Mouse (Mus musculus) kidney, embryonic 14.5 days (tissue): ENCODE measurements around the gene Ldlrad3. TPM values are rescaled to one million over a fixed set of nuclear protein-coding genes. Genes with fewer than 3 reads are reported as not detected.

ENCODE experiments used
- ATAC-seq: fragments of 200-750 bp; cut with Nextera tagmentation; 2 replicates; pipeline ENCODE4 v1.8.0; 2017; ENCODE audit warnings: moderate number of reproducible peaks, mild to moderate bottlenecking, moderate TSS enrichment, moderate library complexity; ENCODE audit not compliant: low FRiP score, low TSS enrichment
- H3K27ac ChIP-seq: fragments of 300-500 bp; sonication (generic); 2 replicates; pipeline ENCODE4 v1.5.1; 2014; ENCODE audit warnings: low read depth, mild to moderate bottlenecking, low read length, moderate library complexity, mixed read lengths
- H3K27me3 ChIP-seq: fragments of 300-500 bp; sonication (generic); 2 replicates; pipeline ENCODE4 v1.6.1; 2014; ENCODE audit warnings: mild to moderate bottlenecking, low read length; ENCODE audit not compliant: control insufficient read depth, insufficient read depth
- H3K36me3 ChIP-seq: fragments of 300-500 bp; sonication (generic); 2 replicates; pipeline ENCODE4 v1.6.1; 2014; ENCODE audit warnings: low read length, mixed read lengths; ENCODE audit not compliant: control insufficient read depth, insufficient read depth
- H3K4me1 ChIP-seq: fragments of 300-500 bp; sonication (generic); 2 replicates; pipeline ENCODE4 v1.6.1; 2014; ENCODE audit warnings: low read length, mixed read lengths; ENCODE audit not compliant: control insufficient read depth, insufficient read depth
- H3K4me2 ChIP-seq: fragments of 300-500 bp; sonication (generic); replicated peaks from 2 replicates; pipeline ENCODE4 v1.6.1; 2014; ENCODE audit warnings: low read depth, mild to moderate bottlenecking, low read length
- H3K4me3 ChIP-seq: fragments of 300-500 bp; sonication (generic); 2 replicates; pipeline ENCODE4 v1.5.1; 2014; ENCODE audit warnings: mild to moderate bottlenecking, low read length
- H3K9ac ChIP-seq: fragments of 300-500 bp; sonication (generic); 2 replicates; pipeline ENCODE4 v1.6.1; 2014; ENCODE audit warnings: low read depth, mild to moderate bottlenecking, low read length, moderate library complexity
- H3K9me3 ChIP-seq: fragments of 300-500 bp; sonication (generic); 2 replicates; pipeline ENCODE4 v1.6.1; 2016; ENCODE audit warnings: low read length; ENCODE audit not compliant: control insufficient read depth
- WGBS: fragments of 180-500 bp; shearing (Covaris S2); extraction: QIAGEN DNeasy Blood & Tissue Kit; methylation state at CpG from one replicate; pipeline ENCODE4 v1.1.7; 2014; 5-methylcytosine and 5-hydroxymethylcytosine counted together
- polyA plus RNA-seq: library from polyadenylated mRNA; unstranded; fragments of >200 nt; fragmentation: Nextera tagmentation; extraction: Ambion mirVana; gene quantifications from 2 replicates; pipeline ENCODE4 v1.2.1, GENCODE M21; 2014

Ldlrad3 gene
- polyA plus RNA-seq, 1 experiment from 2014 or later = 39.2 TPM

DNA sequence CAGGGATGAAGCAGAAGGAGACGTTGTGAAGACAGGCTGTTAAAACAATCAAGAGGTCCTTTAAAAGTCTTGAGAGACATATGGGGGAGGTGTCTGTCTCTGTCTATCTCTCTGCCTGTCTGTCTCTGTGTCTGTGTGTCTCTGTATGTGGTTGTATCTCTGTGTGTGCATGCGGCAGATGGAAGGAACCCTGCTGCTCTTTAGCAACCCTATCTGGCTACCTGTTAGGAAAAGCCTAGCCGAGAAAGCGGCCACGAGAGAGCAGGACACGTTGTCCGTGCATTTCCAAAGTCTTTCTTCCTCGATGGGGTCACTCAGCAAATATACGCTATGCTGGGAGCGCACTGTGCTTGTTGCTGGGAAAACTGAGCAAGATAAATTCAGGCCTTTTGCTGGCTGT is 93.6 kb downstream of the Ldlrad3 start:
- Histone ChIP-seq H3K27ac (no peak overlapping the region), H3K9me3 (no peaks in the 10 kb centered on the region), H3K4me1 (no peaks in the 10 kb centered on the region), H3K4me3 (no peak overlapping the region), H3K4me2 (no peak overlapping the region), H3K9ac (no peak overlapping the region), H3K27me3 (no peaks in the 10 kb centered on the region), H3K36me3 (no peaks in the 10 kb centered on the region)
- ATAC-seq = no peak
- 83% methylated on average over 10 of the region's 10 CpGs for WGBS

GRCm38 (mm10) chr2:102091516-102092350 is 94.5 kb downstream of the Ldlrad3 start:
- peak; percentile 86 for ATAC-seq

GRCm38 (mm10) chr2:102087787-102088186 is 98.4 kb downstream of the Ldlrad3 start:
- ATAC-seq = no peak
- H3K27ac ChIP-seq = no peak overlapping the region
- H3K36me3 ChIP-seq = no peaks in the 10 kb centered on the region
- no peaks in the 10 kb centered on the region for H3K27me3 ChIP-seq
- WGBS = 94% methylated on average over 5 of the region's 5 CpGs
- H3K4me2 ChIP-seq = no peak overlapping the region
- H3K4me1 ChIP-seq = no peaks in the 10 kb centered on the region
- no peak overlapping the region for H3K4me3 ChIP-seq
- H3K9ac ChIP-seq = no peak overlapping the region
- no peaks in the 10 kb centered on the region for H3K9me3 ChIP-seq

More at GRCm38 (mm10) chr2:102091516-102092350, 94.5 kb downstream of the Ldlrad3 start:
- no peaks in the 10 kb centered on the region for H3K27me3 ChIP-seq
- WGBS = 73% methylated on average over 8 of the region's 8 CpGs
- no peaks in the 10 kb centered on the region for H3K4me1 ChIP-seq
- no peaks in the 10 kb centered on the region for H3K36me3 ChIP-seq
- no peak overlapping the region for H3K4me3 ChIP-seq
- no peak overlapping the region for H3K4me2 ChIP-seq
- H3K9ac ChIP-seq = no peak overlapping the region
- H3K9me3 ChIP-seq = no peaks in the 10 kb centered on the region
- no peak overlapping the region for H3K27ac ChIP-seq

GRCm38 (mm10) chr2:102086583-102086982 is 99.6 kb downstream of the Ldlrad3 start:
- no peak for ATAC-seq
- Histone ChIP-seq H3K9me3 (no peaks in the 10 kb centered on the region), H3K4me1 (no peaks in the 10 kb centered on the region), H3K4me2 (no peak overlapping the region), H3K27me3 (no peaks in the 10 kb centered on the region), H3K4me3 (no peak overlapping the region), H3K9ac (no peak overlapping the region), H3K36me3 (no peaks in the 10 kb centered on the region), H3K27ac (no peak overlapping the region)
- WGBS = 98% methylated on average over 23 of the region's 23 CpGs

- no peaks in the 10 kb centered on the region for H3K36me3 ChIP-seq
- no peaks in the 10 kb centered on the region for H3K9me3 ChIP-seq
- H3K27me3 ChIP-seq = no peaks in the 10 kb centered on the region
- no peak overlapping the region for H3K4me3 ChIP-seq
- H3K9ac ChIP-seq = no peak overlapping the region
- no peak overlapping the region for H3K27ac ChIP-seq
- H3K4me2 ChIP-seq = no peak overlapping the region
- no peaks in the 10 kb centered on the region for H3K4me1 ChIP-seq
- no peak for ATAC-seq
Measured at GRCm38 (mm10) chr2:102082782-102083181, 103.4 kb downstream of the Ldlrad3 start.

DNA sequence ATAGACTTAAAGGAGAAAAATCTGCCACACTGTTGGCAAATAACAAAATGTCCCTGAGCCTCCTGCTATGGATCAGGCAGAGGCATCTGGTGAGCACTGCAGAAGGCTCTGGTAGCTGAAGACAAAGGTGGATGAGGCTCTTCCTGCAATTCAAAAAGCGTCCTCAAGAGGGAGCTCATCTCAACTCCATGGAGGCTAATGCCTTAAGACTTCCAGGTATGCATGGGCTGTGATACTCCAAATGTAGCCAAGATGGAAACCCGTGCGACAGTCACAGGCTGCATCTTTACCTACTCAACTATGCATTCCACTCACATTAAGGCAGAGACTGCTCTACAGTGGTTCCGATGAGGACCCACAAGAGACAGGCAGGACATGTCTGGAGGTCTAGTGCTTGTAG is 108.6 kb downstream of the Ldlrad3 start:
- no peak for ATAC-seq

DNA sequence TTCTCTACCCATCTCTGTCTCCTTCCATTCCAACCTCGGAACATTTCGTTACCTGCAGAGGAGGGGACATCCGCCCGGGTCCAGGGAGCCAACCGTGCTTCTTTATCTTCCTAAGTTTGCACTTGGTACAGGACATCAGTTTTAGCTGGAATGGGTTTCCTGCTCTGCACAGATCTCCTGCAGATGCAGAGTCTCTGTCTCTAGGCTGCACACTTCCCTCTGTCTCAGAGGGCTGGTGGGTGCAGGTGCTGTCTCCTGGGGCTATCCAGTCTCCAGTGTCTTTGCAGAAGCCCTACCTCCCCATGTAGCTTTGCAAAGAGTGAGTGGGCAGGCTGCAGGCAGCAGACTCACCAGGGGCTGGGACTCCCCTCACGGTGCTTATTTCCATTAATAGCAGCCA is 109.9 kb downstream of the Ldlrad3 start:
- whole genome bisulfite sequencing = 93% methylated on average over 6 of the region's 6 CpGs

More for the DNA sequence above, 108.6 kb downstream of the Ldlrad3 start:
- Histone ChIP-seq H3K9ac (no peak overlapping the region), H3K4me3 (no peak overlapping the region), H3K4me1 (no peaks in the 10 kb centered on the region), H3K27ac (no peak overlapping the region), H3K27me3 (no peaks in the 10 kb centered on the region), H3K36me3 (no peaks in the 10 kb centered on the region), H3K9me3 (no peaks in the 10 kb centered on the region), H3K4me2 (no peak overlapping the region)
- 56% methylated on average over 4 of the region's 4 CpGs for WGBS

GRCm38 (mm10) chr2:102073266-102074037 is 112.7 kb downstream of the Ldlrad3 start:
- no peak overlapping the region for H3K27ac ChIP-seq
- WGBS = 91% methylated on average over 6 of the region's 6 CpGs
- no peak overlapping the region for H3K4me3 ChIP-seq
- no peak overlapping the region for H3K9ac ChIP-seq
- no peak overlapping the region for H3K4me2 ChIP-seq
- ATAC-seq = no peak
- H3K27me3 ChIP-seq = no peaks in the 10 kb centered on the region
- no peaks in the 10 kb centered on the region for H3K4me1 ChIP-seq
- H3K9me3 ChIP-seq = no peaks in the 10 kb centered on the region
- H3K36me3 ChIP-seq = peaks cover under 1% of the 10 kb centered on the region; the same call in 1 of the 2 replicates

More for the DNA sequence above, 109.9 kb downstream of the Ldlrad3 start:
- H3K4me3 ChIP-seq = no peak overlapping the region
- no peak overlapping the region for H3K27ac ChIP-seq
- H3K9me3 ChIP-seq = no peaks in the 10 kb centered on the region
- no peak overlapping the region for H3K9ac ChIP-seq
- no peaks in the 10 kb centered on the region for H3K4me1 ChIP-seq
- H3K4me2 ChIP-seq = no peak overlapping the region
- ATAC-seq = no peak
- H3K36me3 ChIP-seq = no peaks in the 10 kb centered on the region
- H3K27me3 ChIP-seq = no peaks in the 10 kb centered on the region

DNA sequence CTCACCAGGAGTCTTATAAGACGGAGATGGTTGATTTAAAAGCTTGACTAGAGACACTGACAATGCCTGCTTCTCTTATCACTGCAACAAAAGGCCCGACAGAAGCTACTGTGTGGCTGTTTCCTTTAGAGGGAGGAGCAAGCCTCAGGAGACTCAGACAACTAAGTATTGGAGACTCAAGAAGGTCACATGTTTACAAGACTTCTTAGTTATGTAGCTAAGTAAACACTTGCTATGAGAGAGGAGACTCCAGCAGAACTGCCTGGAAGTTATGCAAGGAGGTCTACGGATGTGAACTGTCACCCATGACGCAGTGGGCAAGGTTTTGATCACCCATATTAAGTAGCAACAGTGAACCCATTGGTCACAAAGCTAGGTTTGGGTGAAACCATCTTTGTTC is 113.3 kb downstream of the Ldlrad3 start:
- WGBS = 81% methylated on average over 4 of the region's 4 CpGs

More for the DNA sequence above, 113.3 kb downstream of the Ldlrad3 start:
- ATAC-seq = no peak
- Histone ChIP-seq H3K27ac (no peak overlapping the region), H3K27me3 (no peaks in the 10 kb centered on the region), H3K4me3 (no peak overlapping the region), H3K9ac (no peak overlapping the region), H3K4me2 (no peak overlapping the region), H3K36me3 (peaks cover 3% of the 10 kb centered on the region; the same call in 1 of the 2 replicates), H3K9me3 (no peaks in the 10 kb centered on the region), H3K4me1 (no peaks in the 10 kb centered on the region)
